Mouse (Mus musculus): ENCODE results near the gene Gm765. TPM values are rescaled to one million over a fixed set of nuclear protein-coding genes. Genes with fewer than 3 reads are reported as not detected.

Gm765 gene
- polyA plus RNA-seq, 1 experiment = 0.04 TPM

- WGBS = 86% methylated on average over 8 of the region's 8 CpGs
- no peak for TF ChIP-seq CTCF (IDR thresholded peaks at IDR 0.05; ENCODE audit: borderline replicate concordance, control insufficient read depth, extremely low read depth, insufficient read depth, low read length, poor library complexity)
- TF ChIP-seq POLR2A (IDR thresholded peaks at IDR 0.05; ENCODE audit: control insufficient read depth, extremely low read depth, insufficient read depth, low read length, poor library complexity) = no peak
- no peak overlapping the region for H3K4me3 ChIP-seq (ENCODE audit: control insufficient read depth, insufficient read depth, low read length)
- no peaks in the 10 kb centered on the region for H3K4me1 ChIP-seq (replicated peaks; ENCODE audit: control insufficient read depth, insufficient read depth, low read length)
- H3K27ac ChIP-seq (ENCODE audit: control insufficient read depth, insufficient read depth, low read length) = no peak overlapping the region
- H3K36me3 ChIP-seq (ENCODE audit: control insufficient read depth, insufficient read depth, low read length) = no peaks in the 10 kb centered on the region
- H3K27me3 ChIP-seq (ENCODE audit: control insufficient read depth, insufficient read depth, low read length) = no peaks in the 10 kb centered on the region
- no peak for DNase-seq
Observed at GRCm38 (mm10) chr6:98240561-98241272, 101.8 kb downstream of the Gm765 start.

GRCm38 (mm10) chr6:98234097-98234496, 108.5 kb downstream of the Gm765 start:
- Histone ChIP-seq H3K4me1 (replicated peaks; ENCODE audit: control insufficient read depth, insufficient read depth, low read length) (no peaks in the 10 kb centered on the region), H3K27me3 (ENCODE audit: control insufficient read depth, insufficient read depth, low read length) (no peaks in the 10 kb centered on the region), H3K36me3 (ENCODE audit: control insufficient read depth, insufficient read depth, low read length) (no peaks in the 10 kb centered on the region), H3K4me3 (ENCODE audit: control insufficient read depth, insufficient read depth, low read length) (no peak overlapping the region), H3K27ac (ENCODE audit: control insufficient read depth, insufficient read depth, low read length) (no peak overlapping the region)
- whole genome bisulfite sequencing = 64% methylated on average over 3 of the region's 3 CpGs
- DNase-seq = no peak
- TF ChIP-seq CTCF (IDR thresholded peaks at IDR 0.05; ENCODE audit: borderline replicate concordance, control insufficient read depth, extremely low read depth, insufficient read depth, low read length, poor library complexity) (no peak), POLR2A (IDR thresholded peaks at IDR 0.05; ENCODE audit: control insufficient read depth, extremely low read depth, insufficient read depth, low read length, poor library complexity) (no peak)

- Histone ChIP-seq H3K27ac (ENCODE audit: control insufficient read depth, insufficient read depth, low read length) (no peak overlapping the region), H3K27me3 (ENCODE audit: control insufficient read depth, insufficient read depth, low read length) (no peaks in the 10 kb centered on the region), H3K4me3 (ENCODE audit: control insufficient read depth, insufficient read depth, low read length) (no peak overlapping the region), H3K4me1 (replicated peaks; ENCODE audit: control insufficient read depth, insufficient read depth, low read length) (no peaks in the 10 kb centered on the region), H3K36me3 (ENCODE audit: control insufficient read depth, insufficient read depth, low read length) (no peaks in the 10 kb centered on the region)
- no peak for DNase-seq
- no peak for TF ChIP-seq CTCF (IDR thresholded peaks at IDR 0.05; ENCODE audit: borderline replicate concordance, control insufficient read depth, extremely low read depth, insufficient read depth, low read length, poor library complexity)
- TF ChIP-seq POLR2A (IDR thresholded peaks at IDR 0.05; ENCODE audit: control insufficient read depth, extremely low read depth, insufficient read depth, low read length, poor library complexity) = no peak
- WGBS = 94% methylated on average over 8 of the region's 8 CpGs
Observed at GRCm38 (mm10) chr6:98223923-98224322, 118.6 kb downstream of the Gm765 start.

- Histone ChIP-seq H3K36me3 (ENCODE audit: control insufficient read depth, insufficient read depth, low read length) (no peaks in the 10 kb centered on the region), H3K4me3 (ENCODE audit: control insufficient read depth, insufficient read depth, low read length) (no peak overlapping the region), H3K27me3 (ENCODE audit: control insufficient read depth, insufficient read depth, low read length) (no peaks in the 10 kb centered on the region), H3K4me1 (replicated peaks; ENCODE audit: control insufficient read depth, insufficient read depth, low read length) (no peaks in the 10 kb centered on the region), H3K27ac (ENCODE audit: control insufficient read depth, insufficient read depth, low read length) (no peak overlapping the region)
- TF ChIP-seq POLR2A (IDR thresholded peaks at IDR 0.05; ENCODE audit: control insufficient read depth, extremely low read depth, insufficient read depth, low read length, poor library complexity) (no peak), CTCF (IDR thresholded peaks at IDR 0.05; ENCODE audit: borderline replicate concordance, control insufficient read depth, extremely low read depth, insufficient read depth, low read length, poor library complexity) (no peak)
- DNase-seq = no peak
- WGBS = 87% methylated on average over 16 of the region's 16 CpGs
Observed at GRCm38 (mm10) chr6:98221970-98222369, 120.6 kb downstream of the Gm765 start.

GRCm38 (mm10) chr6:98212225-98212624, 130.3 kb downstream of the Gm765 start:
- no peaks in the 10 kb centered on the region for H3K36me3 ChIP-seq (ENCODE audit: control insufficient read depth, insufficient read depth, low read length)
- H3K4me3 ChIP-seq (ENCODE audit: control insufficient read depth, insufficient read depth, low read length) = no peak overlapping the region
- H3K4me1 ChIP-seq (replicated peaks; ENCODE audit: control insufficient read depth, insufficient read depth, low read length) = no peaks in the 10 kb centered on the region
- TF ChIP-seq CTCF (IDR thresholded peaks at IDR 0.05; ENCODE audit: borderline replicate concordance, control insufficient read depth, extremely low read depth, insufficient read depth, low read length, poor library complexity) (no peak), POLR2A (IDR thresholded peaks at IDR 0.05; ENCODE audit: control insufficient read depth, extremely low read depth, insufficient read depth, low read length, poor library complexity) (no peak)
- WGBS = 85% methylated on average over 3 of the region's 3 CpGs
- no peaks in the 10 kb centered on the region for H3K27me3 ChIP-seq (ENCODE audit: control insufficient read depth, insufficient read depth, low read length)
- DNase-seq = no peak
- no peak overlapping the region for H3K27ac ChIP-seq (ENCODE audit: control insufficient read depth, insufficient read depth, low read length)

- Histone ChIP-seq H3K4me1 (replicated peaks; ENCODE audit: control insufficient read depth, insufficient read depth, low read length) (no peaks in the 10 kb centered on the region), H3K4me3 (ENCODE audit: control insufficient read depth, insufficient read depth, low read length) (no peak overlapping the region), H3K27me3 (ENCODE audit: control insufficient read depth, insufficient read depth, low read length) (no peaks in the 10 kb centered on the region), H3K27ac (ENCODE audit: control insufficient read depth, insufficient read depth, low read length) (no peak overlapping the region), H3K36me3 (ENCODE audit: control insufficient read depth, insufficient read depth, low read length) (no peaks in the 10 kb centered on the region)
- no peak for DNase-seq
- 98% methylated on average over 5 of the region's 5 CpGs for WGBS
- no peak for TF ChIP-seq CTCF (IDR thresholded peaks at IDR 0.05; ENCODE audit: borderline replicate concordance, control insufficient read depth, extremely low read depth, insufficient read depth, low read length, poor library complexity)
- no peak for TF ChIP-seq POLR2A (IDR thresholded peaks at IDR 0.05; ENCODE audit: control insufficient read depth, extremely low read depth, insufficient read depth, low read length, poor library complexity)
Observed at GRCm38 (mm10) chr6:98210237-98210636, 132.3 kb downstream of the Gm765 start.
